Mouse (Mus musculus) cortical plate, adult 2 months (tissue): ENCODE data around the gene Prkaa2.

ENCODE experiments used
- CTCF ChIP-seq: fragments of 200-500 bp; IDR thresholded peaks from 2 replicates; pipeline ENCODE4 v1.5.1; 2011; ENCODE audit warnings: mild to moderate bottlenecking, control low read depth, low read length; ENCODE audit not compliant: insufficient read depth; ENCODE audit errors: extremely low read depth
- POLR2A ChIP-seq: fragments of 200-500 bp; IDR thresholded peaks from 2 replicates; pipeline ENCODE4 v1.6.1; 2011; ENCODE audit warnings: mild to moderate bottlenecking, low read length, control low read depth; ENCODE audit not compliant: insufficient read depth; ENCODE audit errors: extremely low read depth

DNA sequence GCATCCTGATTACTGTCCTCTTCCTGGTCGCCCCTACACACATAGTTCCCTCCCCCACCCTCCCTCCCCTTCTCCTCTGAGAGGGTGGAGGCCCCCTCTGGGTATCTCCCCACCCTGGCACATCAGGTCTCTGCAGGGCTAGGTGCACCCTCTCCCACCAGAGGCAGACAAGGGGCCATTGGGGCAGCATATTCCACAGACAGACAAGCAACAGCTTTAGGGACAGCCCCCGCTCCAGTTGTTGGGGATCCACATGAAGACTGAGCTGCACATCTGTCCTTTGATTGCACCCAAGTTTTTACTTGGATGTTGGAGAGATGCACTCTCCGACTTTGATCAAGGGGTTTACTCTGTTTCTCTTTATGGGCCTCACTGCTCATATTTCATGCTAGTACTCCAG lies 3.8 kb upstream of the Prkaa2 start:
- TF ChIP-seq POLR2A (no peak), CTCF (no peak)
